Mouse (Mus musculus): Measurements from ENCODE around the gene Gm11563. TPM values are rescaled to one million over a fixed set of nuclear protein-coding genes. Genes with fewer than 3 reads are reported as not detected.
"Not testable (repeated sequence)": the region's sequence is repeated elsewhere in the genome, so short reads cannot be mapped to it uniquely, and the experiment has no call there.

Gm11563 gene
- polyA plus RNA-seq (2016; fragmentation: Nextera tagmentation; extraction: Ambion mirVana): not detected in 2 replicates

DNA sequence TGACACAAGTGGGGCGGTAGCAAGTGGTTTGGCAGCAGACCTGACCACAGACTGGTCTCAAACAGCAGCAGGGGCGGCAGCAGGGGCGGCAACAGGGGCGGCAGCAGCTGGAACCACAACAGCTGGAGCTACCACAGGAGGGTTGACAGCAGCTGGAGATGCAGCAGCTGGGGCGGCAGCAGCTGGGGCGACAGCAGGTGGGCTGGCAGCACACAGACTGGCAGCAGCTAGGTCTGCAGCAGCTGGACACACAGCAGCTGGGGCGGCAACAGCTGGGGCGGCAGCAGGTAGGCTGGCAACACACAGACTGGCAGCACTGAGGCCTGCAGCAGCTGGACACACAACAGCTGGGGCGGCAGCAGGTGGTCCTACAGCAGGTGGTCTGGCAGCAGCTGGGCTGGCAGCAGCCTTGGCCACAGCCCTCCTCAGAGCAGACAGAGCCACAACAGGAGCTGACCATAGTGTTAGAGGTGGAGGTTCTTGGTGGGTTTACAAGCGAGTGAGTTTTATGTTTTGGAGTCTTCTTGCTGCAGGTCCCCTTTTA, at the start of gene Gm11563:
Gene Gm11563 (minus strand): TSS at position 494 of the 544 bp plus-strand sequence.
- not testable (repeated sequence) for H3K4me1 ChIP-seq; H3K36me3 ChIP-seq; H3K9ac ChIP-seq; H3K9me3 ChIP-seq; ATAC-seq (ENCODE audit: insufficient number of reproducible peaks, insufficient read depth, low FRiP score, low TSS enrichment); H3K4me2 ChIP-seq (replicated peaks); H3K27ac ChIP-seq; H3K27me3 ChIP-seq; H3K4me3 ChIP-seq
- WGBS: 52% methylated on average over 10 of the region's 10 CpGs

GRCm38 (mm10) chr11:99690463-99690862, 31.7 kb upstream of the Gm11563 start, which contains the start of gene Gm14190:
TSS of gene Gm14190 (minus strand) at chr11:99690740.
- no peak for ATAC-seq (ENCODE audit: insufficient number of reproducible peaks, insufficient read depth, low FRiP score, low TSS enrichment)
- WGBS: 85% methylated on average over 1 of the region's 1 CpGs
- Histone ChIP-seq H3K4me3 (no peak within 1 kb of the TSS), H3K27ac (no peak within 1 kb of the TSS), H3K4me1 (no peaks in the 10 kb centered on the region), H3K27me3 (no peaks in the 10 kb centered on the region), H3K9me3 (no peaks in the 10 kb centered on the region), H3K9ac (no peak within 1 kb of the TSS), H3K4me2 (replicated peaks) (no peak within 1 kb of the TSS), H3K36me3 (no peaks in the 10 kb centered on the region)

DNA sequence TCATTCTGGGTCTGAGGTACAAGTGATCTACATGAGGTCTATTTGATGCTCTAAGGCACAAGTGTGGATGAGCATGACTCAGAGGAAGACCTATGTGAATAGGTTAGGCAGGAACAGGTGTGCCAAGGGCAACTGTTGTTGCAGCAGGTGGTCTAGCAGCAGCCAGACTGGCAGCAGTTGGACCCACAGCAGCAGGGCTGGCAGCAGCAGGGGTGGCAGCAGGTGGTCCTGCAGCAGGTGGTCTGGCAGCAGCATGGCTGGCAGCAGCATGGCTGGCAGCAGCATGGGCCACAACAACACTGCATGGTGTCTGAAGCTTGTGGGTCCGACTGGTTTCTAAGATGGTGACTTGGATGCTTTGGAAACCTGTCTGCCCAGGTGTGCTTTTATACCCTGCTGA, 26.5 kb upstream of the Gm11563 start:
- H3K36me3 ChIP-seq; H3K4me3 ChIP-seq; H3K9me3 ChIP-seq; H3K4me2 ChIP-seq (replicated peaks); H3K27me3 ChIP-seq; H3K27ac ChIP-seq; ATAC-seq (ENCODE audit: insufficient number of reproducible peaks, insufficient read depth, low FRiP score, low TSS enrichment); H3K4me1 ChIP-seq; H3K9ac ChIP-seq: not testable (repeated sequence)
- 64% methylated on average over 1 of the region's 1 CpGs for WGBS

- no peak for ATAC-seq (ENCODE audit: insufficient number of reproducible peaks, insufficient read depth, low FRiP score, low TSS enrichment)
- Histone ChIP-seq H3K4me3 (no peak overlapping the region), H3K36me3 (no peaks in the 10 kb centered on the region), H3K4me2 (replicated peaks) (no peak overlapping the region), H3K9ac (no peak overlapping the region), H3K4me1 (no peaks in the 10 kb centered on the region), H3K27me3 (no peaks in the 10 kb centered on the region), H3K27ac (no peak overlapping the region), H3K9me3 (no peaks in the 10 kb centered on the region)
- WGBS: 93% methylated on average over 2 of the region's 2 CpGs
Measured at GRCm38 (mm10) chr11:99683481-99683880, 24.7 kb upstream of the Gm11563 start.

- no peak for ATAC-seq (ENCODE audit: insufficient number of reproducible peaks, insufficient read depth, low FRiP score, low TSS enrichment)
- Histone ChIP-seq H3K4me1 (no peaks in the 10 kb centered on the region), H3K4me3 (no peak within 1 kb of the TSS), H3K4me2 (replicated peaks) (no peak within 1 kb of the TSS), H3K9me3 (0 out of 2 replicates have a peak, but pooled peaks cover 2% of the 10 kb centered on the region), H3K27me3 (no peaks in the 10 kb centered on the region), H3K27ac (no peak within 1 kb of the TSS), H3K9ac (no peak within 1 kb of the TSS), H3K36me3 (no peaks in the 10 kb centered on the region)
Measured at GRCm38 (mm10) chr11:99665860-99666259, 7.1 kb upstream of the Gm11563 start, which contains the start of gene Krtap4-6. TSS of gene Krtap4-6 (minus strand) at chr11:99665960.

GRCm38 (mm10) chr11:99662802-99663201, 4.0 kb upstream of the Gm11563 start:
- Histone ChIP-seq H3K36me3 (no peaks in the 10 kb centered on the region), H3K9ac (no peak overlapping the region), H3K4me1 (no peaks in the 10 kb centered on the region), H3K4me3 (no peak overlapping the region), H3K27ac (no peak overlapping the region), H3K4me2 (replicated peaks) (no peak overlapping the region), H3K9me3 (0 out of 2 replicates have a peak, but pooled peaks cover 2% of the 10 kb centered on the region), H3K27me3 (no peaks in the 10 kb centered on the region)
- ATAC-seq (ENCODE audit: insufficient number of reproducible peaks, insufficient read depth, low FRiP score, low TSS enrichment): no peak
- 85% methylated on average over 10 of the region's 10 CpGs for WGBS

GRCm38 (mm10) chr11:99659256-99659655, 496 bp upstream of the Gm11563 start:
- WGBS: 77% methylated on average over 4 of the region's 4 CpGs
- 0 out of 2 replicates have a peak, but pooled peaks cover 2% of the 10 kb centered on the region for H3K9me3 ChIP-seq
- no peaks in the 10 kb centered on the region for H3K36me3 ChIP-seq
- H3K27me3 ChIP-seq: no peaks in the 10 kb centered on the region
- no peak for ATAC-seq (ENCODE audit: insufficient number of reproducible peaks, insufficient read depth, low FRiP score, low TSS enrichment)
- H3K4me2 ChIP-seq (replicated peaks): no peak overlapping the region
- no peak overlapping the region for H3K27ac ChIP-seq
- H3K4me3 ChIP-seq: no peak overlapping the region
- no peak overlapping the region for H3K9ac ChIP-seq
- no peaks in the 10 kb centered on the region for H3K4me1 ChIP-seq

DNA sequence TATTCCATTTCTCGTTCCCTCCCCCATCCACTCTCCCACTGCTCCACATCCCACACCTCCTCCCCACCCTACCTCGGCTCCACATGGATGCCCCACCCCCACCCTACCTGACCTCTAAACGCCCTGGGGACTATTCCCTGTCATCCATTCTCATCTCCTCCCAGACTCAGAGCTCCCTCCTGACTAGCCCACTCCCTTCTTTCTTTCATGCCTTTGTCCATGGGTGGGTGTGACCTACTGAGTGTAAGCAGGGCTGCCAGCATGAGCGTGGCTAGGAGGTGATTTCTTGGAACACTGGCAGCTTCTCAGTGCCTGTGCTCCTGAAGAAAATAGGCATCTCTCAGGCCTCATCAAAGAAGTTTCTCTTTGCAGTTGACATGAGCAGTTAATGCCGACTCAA, 1.7 kb downstream of the Gm11563 start:
- no peak overlapping the region for H3K4me2 ChIP-seq (replicated peaks)
- H3K27me3 ChIP-seq: no peaks in the 10 kb centered on the region
- no peaks in the 10 kb centered on the region for H3K4me1 ChIP-seq
- H3K4me3 ChIP-seq: no peak overlapping the region
- ATAC-seq (ENCODE audit: insufficient number of reproducible peaks, insufficient read depth, low FRiP score, low TSS enrichment): no peak
- WGBS: 50% methylated on average over 5 of the region's 5 CpGs
- H3K9me3 ChIP-seq: 0 out of 2 replicates have a peak, but pooled peaks cover 2% of the 10 kb centered on the region
- H3K27ac ChIP-seq: no peak overlapping the region
- no peak overlapping the region for H3K9ac ChIP-seq
- H3K36me3 ChIP-seq: no peaks in the 10 kb centered on the region

DNA sequence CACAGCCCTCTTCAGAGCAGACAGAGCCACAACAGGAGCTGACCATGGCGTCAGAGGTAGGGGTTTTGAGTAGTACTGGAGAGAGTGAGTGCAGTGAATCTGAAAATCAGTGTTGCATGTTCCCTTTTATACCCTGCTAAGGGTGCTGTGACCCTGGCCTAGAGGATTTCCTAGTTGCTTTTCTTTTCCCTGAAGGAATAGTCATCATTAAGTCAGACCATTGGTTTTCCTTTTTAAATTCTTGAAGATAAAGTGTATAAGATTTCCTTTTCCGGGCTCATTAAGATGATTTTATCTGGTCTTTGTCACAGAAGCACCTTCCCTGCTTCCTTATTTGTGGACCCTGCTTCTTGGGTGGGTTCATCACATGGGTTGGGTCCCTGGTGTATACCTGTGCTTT, 8.6 kb downstream of the Gm11563 start, which contains the start of gene Gm11555:
Gene Gm11555 (minus strand): TSS at position 101 of the 400 bp plus-strand sequence.
- Histone ChIP-seq H3K4me3 (no peak within 1 kb of the TSS), H3K36me3 (no peaks in the 10 kb centered on the region), H3K27ac (no peak within 1 kb of the TSS), H3K27me3 (no peaks in the 10 kb centered on the region), H3K9ac (no peak within 1 kb of the TSS), H3K9me3 (no peaks in the 10 kb centered on the region), H3K4me2 (replicated peaks) (no peak within 1 kb of the TSS), H3K4me1 (no peaks in the 10 kb centered on the region)
- 87% methylated on average over 2 of the region's 2 CpGs for WGBS
- ATAC-seq (ENCODE audit: insufficient number of reproducible peaks, insufficient read depth, low FRiP score, low TSS enrichment): no peak

GRCm38 (mm10) chr11:99646444-99646843, 12.3 kb downstream of the Gm11563 start:
- H3K9me3 ChIP-seq: no peaks in the 10 kb centered on the region
- H3K9ac ChIP-seq: no peak overlapping the region
- no peak for ATAC-seq (ENCODE audit: insufficient number of reproducible peaks, insufficient read depth, low FRiP score, low TSS enrichment)
- no peak overlapping the region for H3K27ac ChIP-seq
- H3K4me1 ChIP-seq: no peaks in the 10 kb centered on the region
- no peak overlapping the region for H3K4me2 ChIP-seq (replicated peaks)
- H3K27me3 ChIP-seq: no peaks in the 10 kb centered on the region
- H3K4me3 ChIP-seq: no peak overlapping the region
- H3K36me3 ChIP-seq: no peaks in the 10 kb centered on the region
- 79% methylated on average over 15 of the region's 15 CpGs for WGBS

DNA sequence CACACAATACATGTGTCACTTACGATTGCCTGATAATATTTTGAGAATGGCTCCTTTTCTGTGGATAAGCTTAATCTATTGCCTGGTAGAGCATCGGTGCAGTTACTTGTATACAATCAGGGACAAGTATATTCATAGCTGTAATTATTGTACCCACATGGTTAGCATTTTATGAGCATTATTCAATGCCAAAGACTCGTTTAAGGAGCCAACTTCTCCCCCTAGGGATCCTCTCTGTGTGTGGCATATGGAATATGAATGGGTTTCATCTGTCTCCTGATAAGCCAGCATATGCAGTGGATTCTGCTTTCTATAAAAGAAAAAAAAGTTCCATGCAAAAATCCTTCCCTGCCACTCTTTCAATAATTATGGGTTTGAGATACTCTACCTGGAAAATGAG, 14.4 kb downstream of the Gm11563 start:
- no peak overlapping the region for H3K4me3 ChIP-seq
- no peak overlapping the region for H3K27ac ChIP-seq
- no peaks in the 10 kb centered on the region for H3K27me3 ChIP-seq
- H3K9ac ChIP-seq: no peak overlapping the region
- no peak overlapping the region for H3K4me2 ChIP-seq (replicated peaks)
- 74% methylated on average over 3 of the region's 3 CpGs for WGBS
- no peaks in the 10 kb centered on the region for H3K9me3 ChIP-seq
- ATAC-seq (ENCODE audit: insufficient number of reproducible peaks, insufficient read depth, low FRiP score, low TSS enrichment): no peak
- no peaks in the 10 kb centered on the region for H3K36me3 ChIP-seq
- H3K4me1 ChIP-seq: 0 out of 2 replicates have a peak, but pooled peaks cover 3% of the 10 kb centered on the region

GRCm38 (mm10) chr11:99643635-99644139, 15.1 kb downstream of the Gm11563 start, which contains the start of gene Krtap4-7:
TSS of gene Krtap4-7 (minus strand) at chr11:99644089.
- not testable (repeated sequence) for H3K9ac ChIP-seq; H3K4me3 ChIP-seq; H3K4me2 ChIP-seq (replicated peaks); H3K27ac ChIP-seq; H3K4me1 ChIP-seq; ATAC-seq (ENCODE audit: insufficient number of reproducible peaks, insufficient read depth, low FRiP score, low TSS enrichment); H3K9me3 ChIP-seq; H3K36me3 ChIP-seq; H3K27me3 ChIP-seq
- 84% methylated on average over 9 of the region's 9 CpGs for WGBS
